23 mouse cellular contexts compared by ENCODE assay signal in genomic region chr12:8441275-8441674, GRCm38 (mm10).
"Had no signal": no experiment of that assay in that cellular context is flagged by ENCODE, and none has a peak within 500 bp of the region (broad histone marks: within the 10 kb centered on the region; RNA-seq: fewer than 3 reads in every experiment).

No protein-coding gene starts in this region.

- H3K27ac ChIP-seq: left cerebral cortex, adult 2 months; limb, embryonic 12.5 days; liver, embryonic 12.5 days; liver, embryonic 15.5 days; lung, embryonic 15.5 days; midbrain, embryonic 10.5 days; midbrain, embryonic 13.5 days; stomach, postnatal 0 days had no signal

- H3K36me3 ChIP-seq: limb, embryonic 12.5 days; liver, embryonic 12.5 days; liver, embryonic 15.5 days; lung, embryonic 15.5 days; midbrain, embryonic 10.5 days; midbrain, embryonic 13.5 days had no signal

- H3K4me2 ChIP-seq: limb, embryonic 12.5 days; liver, embryonic 12.5 days; liver, embryonic 15.5 days; lung, embryonic 15.5 days; midbrain, embryonic 13.5 days had no signal

- H3K27me3 ChIP-seq: limb, embryonic 12.5 days; liver, embryonic 12.5 days; liver, embryonic 15.5 days; lung, embryonic 15.5 days; midbrain, embryonic 13.5 days had no signal

- H3K9me3 ChIP-seq: limb, embryonic 12.5 days; liver, embryonic 12.5 days; liver, embryonic 15.5 days; lung, embryonic 15.5 days; midbrain, embryonic 10.5 days; midbrain, embryonic 13.5 days had no signal

- H3K4me3 ChIP-seq: layer of hippocampus, adult 2 months; left cerebral cortex, adult 2 months; limb, embryonic 12.5 days; liver, embryonic 12.5 days; liver, embryonic 15.5 days; lung, embryonic 15.5 days; midbrain, embryonic 10.5 days; midbrain, embryonic 13.5 days had no signal

- ATAC-seq: liver, embryonic 12.5 days; midbrain, embryonic 13.5 days; midbrain, embryonic 16.5 days had no signal

- H3K9ac ChIP-seq: limb, embryonic 12.5 days; liver, embryonic 12.5 days; liver, embryonic 15.5 days; lung, embryonic 15.5 days; midbrain, embryonic 13.5 days had no signal

- DNase-seq: kidney, adult 11 months; kidney, adult 9 months; kidney, postnatal 14 days; layer of hippocampus, postnatal 36 days; liver; lung, adult 18-20 months; lung, postnatal 10 days; lung, postnatal 36 days; right cerebral cortex, adult 18-20 months; right cerebral cortex, postnatal 14 days; right cerebral cortex, postnatal 4 days; thymus, adult 2 months; thymus, postnatal 25 days had no signal
